Mouse (Mus musculus): Measurements from ENCODE around the gene Gys1.
"Not testable (repeated sequence)": the region's sequence is repeated elsewhere in the genome, so short reads cannot be mapped to it uniquely, and the experiment has no call there.

Gys1 gene

GRCm38 (mm10) chr7:45481374-45481927, 46.8 kb downstream of the Gys1 start, which contains the start of gene Tulp2:
TSS of gene Tulp2 (plus strand) at chr7:45481877.
- DNase-seq = peak; percentile 53

GRCm38 (mm10) chr7:45482166-45482565, 47.5 kb downstream of the Gys1 start:
- no peak for DNase-seq

GRCm38 (mm10) chr7:45484985-45485384, 50.3 kb downstream of the Gys1 start:
- DNase-seq = not testable (repeated sequence)

GRCm38 (mm10) chr7:45486158-45486557, 51.5 kb downstream of the Gys1 start:
- DNase-seq = no peak

- DNase-seq = no peak
Measured at GRCm38 (mm10) chr7:45486761-45487415, 52.2 kb downstream of the Gys1 start, which contains the start of gene Gm45808. TSS of gene Gm45808 (minus strand) at chr7:45486811.

- no peak for DNase-seq
Measured at GRCm38 (mm10) chr7:45487861-45488292, 53.2 kb downstream of the Gys1 start.

GRCm38 (mm10) chr7:45488293-45489204, 53.9 kb downstream of the Gys1 start, which contains the start of gene Dhdh:
TSS of gene Dhdh (minus strand) at chr7:45488805.
- DNase-seq = peak; percentile 48

GRCm38 (mm10) chr7:45489578-45489977, 54.9 kb downstream of the Gys1 start:
- DNase-seq = no peak

- no peak for DNase-seq
Measured at GRCm38 (mm10) chr7:45490822-45491221, 56.2 kb downstream of the Gys1 start.

GRCm38 (mm10) chr7:45491264-45491663, 56.6 kb downstream of the Gys1 start:
- DNase-seq = no peak

- DNase-seq = no peak
Measured at GRCm38 (mm10) chr7:45492225-45492844, 57.7 kb downstream of the Gys1 start.

- no peak for DNase-seq
Measured at GRCm38 (mm10) chr7:45492951-45493350, 58.3 kb downstream of the Gys1 start.

GRCm38 (mm10) chr7:45494548-45494947, 59.9 kb downstream of the Gys1 start:
- DNase-seq = no peak

GRCm38 (mm10) chr7:45498427-45498826, 63.8 kb downstream of the Gys1 start:
- DNase-seq = no peak
